Mouse (Mus musculus) lung, postnatal 0 days (tissue): ENCODE measurements at regions not wholly inside any gene's neighbourhood (a gene's known extent, or its start where the extent isn't known, plus 50 kb on each side); places are given as distances from the start of the nearest gene placed in this dataset.

Source experiments
- ATAC-seq: fragments of 200-750 bp; cut with Nextera tagmentation; 2 replicates; pipeline ENCODE4 v1.8.0; 2017; ENCODE audit warnings: moderate library complexity
- DNase-seq: peaks from one replicate; pipeline ENCODE4 v3.0.0-alpha.2; 2016; ENCODE audit warnings: low spot score
- H3K27ac ChIP-seq: fragments of 300-500 bp; sonication (generic); 2 replicates; pipeline ENCODE4 v1.5.1; 2014; ENCODE audit warnings: antibody characterized with exemption, mild to moderate bottlenecking, low read length, mixed read lengths
- H3K27me3 ChIP-seq: fragments of 300-500 bp; sonication (generic); replicated peaks from 2 replicates; pipeline ENCODE4 v1.6.1; 2014; ENCODE audit warnings: low read length, mixed read lengths; ENCODE audit not compliant: insufficient read depth
- H3K36me3 ChIP-seq: fragments of 300-500 bp; sonication (generic); 2 replicates; pipeline ENCODE4 v1.6.1; 2014; ENCODE audit warnings: low read length, mixed read lengths; ENCODE audit not compliant: insufficient read depth
- H3K4me1 ChIP-seq: fragments of 300-500 bp; sonication (generic); 2 replicates; pipeline ENCODE4 v1.6.1; 2014; ENCODE audit warnings: antibody characterized with exemption, low read depth, low read length, mixed read lengths; ENCODE audit not compliant: insufficient read depth
- H3K4me2 ChIP-seq: fragments of 300-500 bp; sonication (generic); replicated peaks from 2 replicates; pipeline ENCODE4 v1.6.1; 2014; ENCODE audit warnings: low read depth, mild to moderate bottlenecking, low read length, moderate library complexity, mixed read lengths
- H3K4me3 ChIP-seq: fragments of 300-500 bp; sonication (generic); 2 replicates; pipeline ENCODE4 v1.5.1; 2014; ENCODE audit warnings: low read depth, low read length
- H3K9ac ChIP-seq: fragments of 300-500 bp; sonication (generic); replicated peaks from 2 replicates; pipeline ENCODE4 v1.6.1; 2014; ENCODE audit warnings: low read depth, mild to moderate bottlenecking
- H3K9me3 ChIP-seq: fragments of 300-500 bp; sonication (generic); 2 replicates; pipeline ENCODE4 v1.6.1; 2016; ENCODE audit warnings: low read length, mixed read lengths
- CTCF ChIP-seq: IDR thresholded peaks from 2 replicates; pipeline ENCODE4 v1.5.1; 2016; ENCODE audit warnings: antibody characterized with exemption, mild to moderate bottlenecking
- EP300 ChIP-seq: IDR thresholded peaks from 2 replicates; pipeline ENCODE4 v1.6.1; 2016; ENCODE audit warnings: antibody characterized with exemption, mild to moderate bottlenecking, control low read depth
- WGBS: fragments of 180-500 bp; shearing (Covaris S2); extraction: QIAGEN DNeasy Blood & Tissue Kit; methylation state at CpG from one replicate; pipeline ENCODE4 v1.1.7; 2014; 5-methylcytosine and 5-hydroxymethylcytosine counted together

DNA sequence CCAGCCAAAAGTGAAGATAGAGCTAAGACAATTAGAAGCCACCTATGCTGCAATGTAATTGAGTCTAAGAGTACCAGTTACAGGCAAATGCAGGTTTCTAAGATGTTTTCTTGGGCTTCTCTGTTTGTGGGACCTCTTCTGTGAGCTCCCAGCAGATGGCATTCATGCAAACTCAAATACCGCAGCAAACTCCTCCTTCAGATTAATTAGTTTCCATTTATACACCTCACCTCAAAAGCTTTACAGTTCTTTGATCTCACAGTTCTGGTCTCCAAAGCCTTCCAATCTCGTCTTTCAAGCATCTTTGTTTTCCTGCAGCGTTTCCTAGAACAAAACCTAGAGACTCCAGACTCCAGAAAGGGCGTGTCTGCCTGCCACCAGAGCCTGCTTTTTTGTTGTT is 340.6 kb upstream of the Myt1l start:
- Histone ChIP-seq H3K27me3 (no peaks in the 10 kb centered on the region), H3K27ac (no peak overlapping the region), H3K9me3 (no peaks in the 10 kb centered on the region), H3K4me2 (no peak overlapping the region), H3K4me3 (no peak overlapping the region), H3K4me1 (no peaks in the 10 kb centered on the region), H3K9ac (no peak overlapping the region), H3K36me3 (no peaks in the 10 kb centered on the region)
- TF ChIP-seq CTCF (no peak), EP300 (no peak)
- DNase-seq: no peak
- WGBS: 54% methylated on average over 4 of the region's 4 CpGs
- no peak for ATAC-seq

DNA sequence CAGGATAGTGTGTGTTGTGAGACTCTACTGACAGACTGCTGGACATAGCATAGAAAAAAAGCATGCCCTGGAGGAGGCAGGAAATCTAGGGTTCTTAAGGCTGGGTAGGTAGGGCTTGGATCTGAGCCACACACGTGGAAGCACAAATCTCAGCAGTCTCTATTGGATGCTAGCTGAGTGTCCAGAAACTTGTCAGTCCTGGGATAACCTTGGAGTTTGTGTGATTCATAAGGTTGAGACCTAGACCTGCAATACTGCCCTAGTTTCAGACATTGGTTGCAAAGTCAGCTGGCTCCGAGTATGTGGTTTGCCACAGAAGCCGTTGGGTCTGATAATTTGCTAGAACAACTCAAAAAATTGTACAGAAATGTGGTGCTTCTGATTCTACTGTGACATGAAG is 335.8 kb upstream of the Myt1l start:
- H3K4me2 ChIP-seq: no peak overlapping the region
- DNase-seq (no peak), ATAC-seq (no peak)
- H3K9ac ChIP-seq: no peak overlapping the region
- H3K4me1 ChIP-seq: no peaks in the 10 kb centered on the region
- H3K27me3 ChIP-seq: no peaks in the 10 kb centered on the region
- 71% methylated on average over 3 of the region's 3 CpGs for WGBS
- H3K27ac ChIP-seq: no peak overlapping the region
- TF ChIP-seq CTCF: no peak
- no peak for TF ChIP-seq EP300
- no peaks in the 10 kb centered on the region for H3K36me3 ChIP-seq
- H3K4me3 ChIP-seq: no peak overlapping the region
- H3K9me3 ChIP-seq: no peaks in the 10 kb centered on the region

DNA sequence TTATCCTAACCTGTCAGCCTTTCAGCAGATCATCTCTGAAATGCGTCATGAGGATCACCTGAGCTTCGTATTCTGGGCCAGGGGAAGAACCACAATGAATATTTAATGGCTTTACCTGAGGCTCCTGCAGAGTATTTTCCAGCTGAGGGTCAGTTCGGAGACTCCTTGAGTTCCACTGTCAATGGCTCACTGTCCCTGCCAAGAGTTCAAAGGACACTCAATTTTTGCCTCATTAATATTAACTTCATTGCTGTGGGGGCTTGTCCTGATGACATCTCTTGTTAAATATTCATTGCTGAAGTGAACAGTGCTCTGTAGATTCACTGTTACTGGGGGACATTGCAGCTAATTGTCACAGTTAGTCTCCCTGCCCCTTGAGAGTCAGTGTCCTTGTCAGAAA is 316.2 kb upstream of the Myt1l start:
- no peak overlapping the region for H3K9ac ChIP-seq
- H3K27ac ChIP-seq: no peak overlapping the region
- no peaks in the 10 kb centered on the region for H3K9me3 ChIP-seq
- ATAC-seq (no peak), DNase-seq (no peak)
- H3K4me1 ChIP-seq: no peaks in the 10 kb centered on the region
- no peak for TF ChIP-seq EP300
- no peak for TF ChIP-seq CTCF
- H3K36me3 ChIP-seq: no peaks in the 10 kb centered on the region
- no peak overlapping the region for H3K4me2 ChIP-seq
- no peak overlapping the region for H3K4me3 ChIP-seq
- no peaks in the 10 kb centered on the region for H3K27me3 ChIP-seq
- WGBS: 49% methylated on average over 3 of the region's 3 CpGs

DNA sequence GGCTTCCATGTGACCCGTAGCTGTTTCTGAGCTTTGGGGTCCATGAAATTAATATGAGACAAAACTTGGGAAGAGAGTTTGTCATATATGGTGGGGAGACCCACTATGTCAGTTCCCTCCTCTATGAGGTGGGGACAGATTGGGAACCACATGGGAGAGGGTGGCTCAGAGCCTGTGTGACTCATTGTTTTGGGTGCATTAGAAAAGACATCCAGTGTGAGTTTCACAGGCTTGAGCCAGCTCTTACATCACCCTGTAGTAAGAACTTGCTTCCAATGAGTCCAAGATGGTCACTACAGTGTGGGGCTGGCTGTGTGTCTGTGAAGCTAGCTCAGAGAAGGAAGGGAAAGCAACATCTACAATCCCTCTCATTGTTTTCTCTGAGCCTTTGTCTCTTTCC is 314.6 kb upstream of the Myt1l start:
- no peaks in the 10 kb centered on the region for H3K4me1 ChIP-seq
- 79% methylated on average over 1 of the region's 1 CpGs for WGBS
- ATAC-seq: no peak

DNA sequence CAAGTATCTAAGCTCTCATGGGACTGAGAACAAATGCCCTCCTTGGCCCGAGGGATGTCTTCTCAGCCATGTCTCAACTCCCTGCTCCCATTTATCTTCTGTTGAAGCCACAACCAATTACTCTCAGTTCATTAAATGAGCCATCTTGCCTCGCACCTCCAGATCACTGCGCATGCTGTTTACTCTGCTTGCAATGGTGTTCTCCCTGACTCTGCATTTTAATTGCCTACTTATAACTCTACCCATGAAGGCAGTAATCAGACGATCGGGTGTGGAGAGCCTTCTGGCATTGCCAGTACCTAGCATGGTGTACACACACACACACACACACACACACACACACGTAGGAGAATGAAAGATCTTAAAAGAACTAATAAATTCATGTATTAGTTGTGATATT is 306.1 kb upstream of the Myt1l start:
- 85% methylated on average over 6 of the region's 6 CpGs for WGBS
- TF ChIP-seq CTCF (no peak), EP300 (no peak)
- H3K36me3 ChIP-seq: no peaks in the 10 kb centered on the region

More for the DNA sequence above, 314.6 kb upstream of the Myt1l start:
- DNase-seq: no peak
- TF ChIP-seq EP300 (no peak), CTCF (no peak)
- Histone ChIP-seq H3K9ac (no peak overlapping the region), H3K27ac (no peak overlapping the region), H3K36me3 (no peaks in the 10 kb centered on the region), H3K9me3 (no peaks in the 10 kb centered on the region), H3K4me3 (no peak overlapping the region), H3K4me2 (no peak overlapping the region), H3K27me3 (no peaks in the 10 kb centered on the region)

DNA sequence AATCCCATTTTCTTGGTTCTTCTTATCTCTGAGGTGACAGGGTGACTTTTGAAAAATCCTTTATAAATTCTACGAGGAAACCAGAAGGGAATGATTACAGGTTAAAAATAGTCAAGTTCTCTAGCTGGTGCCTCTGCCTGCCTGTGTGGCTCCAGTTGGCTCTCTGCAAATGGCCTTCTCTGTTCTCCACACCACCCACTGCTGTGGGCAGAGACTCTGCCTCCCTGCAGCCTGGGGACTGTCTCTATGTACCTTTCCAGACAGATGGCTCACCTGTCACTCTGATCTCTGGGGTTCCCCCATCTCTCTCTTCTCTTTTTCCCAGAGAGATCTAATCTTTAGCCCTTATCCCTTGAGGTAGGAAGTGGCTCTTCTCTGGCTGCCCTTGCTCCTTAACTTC is 302.2 kb upstream of the Myt1l start:
- Histone ChIP-seq H3K27me3 (no peaks in the 10 kb centered on the region), H3K27ac (no peak overlapping the region), H3K9ac (no peak overlapping the region), H3K4me3 (no peak overlapping the region), H3K36me3 (no peaks in the 10 kb centered on the region), H3K4me2 (no peak overlapping the region), H3K4me1 (no peaks in the 10 kb centered on the region), H3K9me3 (no peaks in the 10 kb centered on the region)
- DNase-seq (no peak), ATAC-seq (no peak)
- WGBS: 17% methylated on average over 1 of the region's 1 CpGs
- TF ChIP-seq EP300: no peak
- TF ChIP-seq CTCF: no peak

More for the DNA sequence above, 306.1 kb upstream of the Myt1l start:
- Histone ChIP-seq H3K27me3 (no peaks in the 10 kb centered on the region), H3K4me3 (no peak overlapping the region), H3K4me2 (no peak overlapping the region), H3K9ac (no peak overlapping the region), H3K4me1 (no peaks in the 10 kb centered on the region), H3K27ac (no peak overlapping the region), H3K9me3 (no peaks in the 10 kb centered on the region)
- no peak for ATAC-seq
- no peak for DNase-seq
